Mouse (Mus musculus): Measurements from ENCODE around the gene Ccdc142.

GRCm38 (mm10) chr6:83071220-83071619 lies 30.2 kb upstream of the Ccdc142 start:
- TF ChIP-seq GATA1 (IDR thresholded peaks at IDR 0.05; ENCODE audit: borderline replicate concordance, low read length) (no peak), FLI1 (IDR thresholded peaks at IDR 0.05; ENCODE audit: low read length) (no peak)

Measured in megakaryocyte, embryonic 14.5 days (primary cell).